Mouse (Mus musculus): ENCODE measurements around the gene Ccdc14. TPM values are rescaled to one million over a fixed set of nuclear protein-coding genes. Genes with fewer than 3 reads are reported as not detected.

Ccdc14 gene
- polyA plus RNA-seq, 1 experiment from 2014 or later = 4.0 TPM

- no peak for DNase-seq (ENCODE audit: low spot score)
These were observed 66.6 kb downstream of the Ccdc14 start for GRCm38 (mm10) chr16:34756991-34757390.

GRCm38 (mm10) chr16:34758205-34758604 lies 67.8 kb downstream of the Ccdc14 start:
- WGBS = 41% methylated on average over 5 of the region's 5 CpGs
- no peak overlapping the region for H3K9ac ChIP-seq (ENCODE audit: low read depth, low read length)
- TF ChIP-seq CTCF (IDR thresholded peaks at IDR 0.05; ENCODE audit: low read depth) = no peak
- DNase-seq (ENCODE audit: low spot score) (peak; percentile 54), ATAC-seq (replicated peaks; ENCODE audit: low FRiP score, low read depth) (peak; percentile 68)
- no peaks in the 10 kb centered on the region for H3K27me3 ChIP-seq (ENCODE audit: insufficient read depth, low read length)
- H3K36me3 ChIP-seq (ENCODE audit: insufficient read depth, low read length) = no peaks in the 10 kb centered on the region
- H3K27ac ChIP-seq = no peak overlapping the region
- H3K9me3 ChIP-seq (replicated peaks; ENCODE audit: low read length) = no peaks in the 10 kb centered on the region
- H3K4me2 ChIP-seq (ENCODE audit: low read length) = no peak overlapping the region
- peaks cover 7% of the 10 kb centered on the region; the same call in 1 of the 2 replicates for H3K4me1 ChIP-seq (replicated peaks; ENCODE audit: insufficient read depth, low read length)
- H3K4me3 ChIP-seq (replicated peaks; ENCODE audit: low read depth, low read length) = no peak overlapping the region

More at GRCm38 (mm10) chr16:34756991-34757390, 66.6 kb downstream of the Ccdc14 start:
- no peak overlapping the region for H3K9ac ChIP-seq (ENCODE audit: low read depth, low read length)
- no peak overlapping the region for H3K4me2 ChIP-seq (ENCODE audit: low read length)
- no peaks in the 10 kb centered on the region for H3K36me3 ChIP-seq (ENCODE audit: insufficient read depth, low read length)
- WGBS = 69% methylated on average over 7 of the region's 7 CpGs
- H3K4me3 ChIP-seq (replicated peaks; ENCODE audit: low read depth, low read length) = no peak overlapping the region
- H3K4me1 ChIP-seq (replicated peaks; ENCODE audit: insufficient read depth, low read length) = peaks cover 7% of the 10 kb centered on the region; the same call in 1 of the 2 replicates
- ATAC-seq (replicated peaks; ENCODE audit: low FRiP score, low read depth) = no peak
- H3K27me3 ChIP-seq (ENCODE audit: insufficient read depth, low read length) = no peaks in the 10 kb centered on the region
- no peaks in the 10 kb centered on the region for H3K9me3 ChIP-seq (replicated peaks; ENCODE audit: low read length)
- no peak overlapping the region for H3K27ac ChIP-seq
- TF ChIP-seq CTCF (IDR thresholded peaks at IDR 0.05; ENCODE audit: low read depth) = no peak

- H3K9ac ChIP-seq (ENCODE audit: low read depth, low read length) = no peak overlapping the region
- H3K36me3 ChIP-seq (ENCODE audit: insufficient read depth, low read length) = no peaks in the 10 kb centered on the region
- no peak overlapping the region for H3K27ac ChIP-seq
- no peaks in the 10 kb centered on the region for H3K27me3 ChIP-seq (ENCODE audit: insufficient read depth, low read length)
- no peak for TF ChIP-seq CTCF (IDR thresholded peaks at IDR 0.05; ENCODE audit: low read depth)
- no peak overlapping the region for H3K4me3 ChIP-seq (replicated peaks; ENCODE audit: low read depth, low read length)
- WGBS = 87% methylated on average over 9 of the region's 9 CpGs
- DNase-seq (ENCODE audit: low spot score) = no peak
- no peak for ATAC-seq (replicated peaks; ENCODE audit: low FRiP score, low read depth)
- H3K4me2 ChIP-seq (ENCODE audit: low read length) = no peak overlapping the region
- no peaks in the 10 kb centered on the region for H3K4me1 ChIP-seq (replicated peaks; ENCODE audit: insufficient read depth, low read length)
- no peaks in the 10 kb centered on the region for H3K9me3 ChIP-seq (replicated peaks; ENCODE audit: low read length)
These were observed 73.7 kb downstream of the Ccdc14 start for GRCm38 (mm10) chr16:34763959-34764591.

- Histone ChIP-seq H3K36me3 (ENCODE audit: insufficient read depth, low read length) (no peaks in the 10 kb centered on the region), H3K9ac (ENCODE audit: low read depth, low read length) (no peak overlapping the region), H3K27me3 (ENCODE audit: insufficient read depth, low read length) (no peaks in the 10 kb centered on the region), H3K27ac (no peak overlapping the region), H3K9me3 (replicated peaks; ENCODE audit: low read length) (no peaks in the 10 kb centered on the region), H3K4me2 (ENCODE audit: low read length) (no peak overlapping the region), H3K4me3 (replicated peaks; ENCODE audit: low read depth, low read length) (no peak overlapping the region), H3K4me1 (replicated peaks; ENCODE audit: insufficient read depth, low read length) (no peaks in the 10 kb centered on the region)
- WGBS = 75% methylated on average over 1 of the region's 1 CpGs
- TF ChIP-seq CTCF (IDR thresholded peaks at IDR 0.05; ENCODE audit: low read depth) = no peak
- DNase-seq (ENCODE audit: low spot score) (no peak), ATAC-seq (replicated peaks; ENCODE audit: low FRiP score, low read depth) (no peak)
These were observed 75.2 kb downstream of the Ccdc14 start for GRCm38 (mm10) chr16:34765666-34766065.

- no peak overlapping the region for H3K9ac ChIP-seq (ENCODE audit: low read depth, low read length)
- no peaks in the 10 kb centered on the region for H3K36me3 ChIP-seq (ENCODE audit: insufficient read depth, low read length)
- WGBS = 76% methylated on average over 1 of the region's 1 CpGs
- no peaks in the 10 kb centered on the region for H3K4me1 ChIP-seq (replicated peaks; ENCODE audit: insufficient read depth, low read length)
- H3K9me3 ChIP-seq (replicated peaks; ENCODE audit: low read length) = no peaks in the 10 kb centered on the region
- no peak for TF ChIP-seq CTCF (IDR thresholded peaks at IDR 0.05; ENCODE audit: low read depth)
- no peak overlapping the region for H3K27ac ChIP-seq
- no peak overlapping the region for H3K4me3 ChIP-seq (replicated peaks; ENCODE audit: low read depth, low read length)
- ATAC-seq (replicated peaks; ENCODE audit: low FRiP score, low read depth) (no peak), DNase-seq (ENCODE audit: low spot score) (peak; percentile 47)
- H3K4me2 ChIP-seq (ENCODE audit: low read length) = no peak overlapping the region
- H3K27me3 ChIP-seq (ENCODE audit: insufficient read depth, low read length) = no peaks in the 10 kb centered on the region
These were observed 75.8 kb downstream of the Ccdc14 start for GRCm38 (mm10) chr16:34766193-34766592.

- TF ChIP-seq CTCF (IDR thresholded peaks at IDR 0.05; ENCODE audit: low read depth) = no peak
- WGBS = 94% methylated on average over 2 of the region's 2 CpGs
- ATAC-seq (replicated peaks; ENCODE audit: low FRiP score, low read depth) = no peak
- Histone ChIP-seq H3K27me3 (ENCODE audit: insufficient read depth, low read length) (no peaks in the 10 kb centered on the region), H3K4me2 (ENCODE audit: low read length) (no peak overlapping the region), H3K9ac (ENCODE audit: low read depth, low read length) (no peak overlapping the region), H3K27ac (no peak overlapping the region), H3K36me3 (ENCODE audit: insufficient read depth, low read length) (no peaks in the 10 kb centered on the region), H3K4me3 (replicated peaks; ENCODE audit: low read depth, low read length) (no peak overlapping the region), H3K4me1 (replicated peaks; ENCODE audit: insufficient read depth, low read length) (no peaks in the 10 kb centered on the region), H3K9me3 (replicated peaks; ENCODE audit: low read length) (no peaks in the 10 kb centered on the region)
- no peak for DNase-seq (ENCODE audit: low spot score)
These were observed 77.0 kb downstream of the Ccdc14 start for GRCm38 (mm10) chr16:34767443-34767842.

GRCm38 (mm10) chr16:34768436-34768835 lies 78.0 kb downstream of the Ccdc14 start:
- Histone ChIP-seq H3K27ac (no peak overlapping the region), H3K4me3 (replicated peaks; ENCODE audit: low read depth, low read length) (no peak overlapping the region), H3K36me3 (ENCODE audit: insufficient read depth, low read length) (no peaks in the 10 kb centered on the region), H3K9ac (ENCODE audit: low read depth, low read length) (no peak overlapping the region), H3K4me2 (ENCODE audit: low read length) (no peak overlapping the region), H3K27me3 (ENCODE audit: insufficient read depth, low read length) (no peaks in the 10 kb centered on the region), H3K9me3 (replicated peaks; ENCODE audit: low read length) (no peaks in the 10 kb centered on the region), H3K4me1 (replicated peaks; ENCODE audit: insufficient read depth, low read length) (no peaks in the 10 kb centered on the region)
- no peak for TF ChIP-seq CTCF (IDR thresholded peaks at IDR 0.05; ENCODE audit: low read depth)
- WGBS = 73% methylated on average over 4 of the region's 4 CpGs
- DNase-seq (ENCODE audit: low spot score) (no peak), ATAC-seq (replicated peaks; ENCODE audit: low FRiP score, low read depth) (no peak)

All from kidney, postnatal 0 days (tissue).